Mouse (Mus musculus): Measurements from ENCODE around the gene AA467197.

DNA sequence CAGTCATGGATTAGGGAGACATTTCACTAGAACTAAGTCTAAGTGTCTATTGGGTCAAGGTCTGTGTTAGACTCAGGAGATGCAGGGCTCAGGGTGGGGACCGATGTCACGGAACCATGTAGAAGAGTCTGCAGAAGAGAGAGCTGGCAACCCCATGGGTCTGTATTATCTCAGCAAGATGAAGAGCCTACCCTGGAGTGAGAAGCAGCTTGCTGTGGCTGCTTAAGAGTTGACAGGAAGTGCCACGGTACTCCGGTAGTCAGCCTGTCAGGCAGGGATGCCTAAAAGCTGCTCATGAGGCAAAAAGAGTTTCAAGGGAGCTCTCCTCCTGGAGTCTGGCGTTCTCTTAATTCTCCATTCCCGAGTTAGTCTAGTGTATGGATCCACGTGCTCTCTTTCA lies 23.0 kb downstream of the AA467197 start:
- TF ChIP-seq CTCF (IDR thresholded peaks at IDR 0.05; ENCODE audit: low read depth) (no peak), EP300 (IDR thresholded peaks at IDR 0.05; ENCODE audit: low read depth) (no peak)
